Mouse (Mus musculus) midbrain, embryonic 16.5 days (tissue): ENCODE data around the gene Ttyh1. TPM values are rescaled to one million over a fixed set of nuclear protein-coding genes. Genes with fewer than 3 reads are reported as not detected.

Source experiments
- ATAC-seq: fragments of 200-750 bp; cut with Nextera tagmentation; 2 replicates; pipeline ENCODE4 v1.8.0; 2017; ENCODE audit warnings: moderate TSS enrichment
- H3K27ac ChIP-seq: fragments of 300-500 bp; sonication (generic); 2 replicates; pipeline ENCODE4 v1.5.1; 2014; ENCODE audit warnings: mild to moderate bottlenecking, low read length, mixed read lengths
- H3K27me3 ChIP-seq: fragments of 300-500 bp; sonication (generic); 2 replicates; pipeline ENCODE4 v1.6.1; 2014; ENCODE audit warnings: low read depth, low read length, mixed read lengths; ENCODE audit not compliant: control insufficient read depth, insufficient read depth
- H3K36me3 ChIP-seq: fragments of 300-500 bp; sonication (generic); 2 replicates; pipeline ENCODE4 v1.6.1; 2014; ENCODE audit warnings: mild to moderate bottlenecking, low read length, moderate library complexity, mixed read lengths; ENCODE audit not compliant: control insufficient read depth, insufficient read depth
- H3K4me1 ChIP-seq: fragments of 300-500 bp; sonication (generic); 2 replicates; pipeline ENCODE4 v1.6.1; 2014; ENCODE audit warnings: mild to moderate bottlenecking, low read length, mixed read lengths; ENCODE audit not compliant: control insufficient read depth, insufficient read depth
- H3K4me2 ChIP-seq: fragments of 300-500 bp; sonication (generic); 2 replicates; pipeline ENCODE4 v1.6.1; 2014; ENCODE audit warnings: mild to moderate bottlenecking, low read length, mixed read lengths
- H3K4me3 ChIP-seq: fragments of 300-500 bp; sonication (generic); 2 replicates; pipeline ENCODE4 v1.5.1; 2014; ENCODE audit warnings: low read depth, mild to moderate bottlenecking, low read length, moderate library complexity, mixed read lengths
- H3K9ac ChIP-seq: fragments of 300-500 bp; sonication (generic); 2 replicates; pipeline ENCODE4 v1.6.1; 2014; ENCODE audit warnings: low read depth, low read length, mixed read lengths
- H3K9me3 ChIP-seq: fragments of 300-500 bp; sonication (generic); replicated peaks from 2 replicates; pipeline ENCODE4 v1.6.1; 2014; ENCODE audit warnings: mild to moderate bottlenecking, low read length, mixed read lengths; ENCODE audit not compliant: control insufficient read depth, poor library complexity, severe bottlenecking
- WGBS: fragments of 180-500 bp; shearing (Covaris S2); extraction: QIAGEN DNeasy Blood & Tissue Kit; methylation state at CpG from one replicate; pipeline ENCODE4 v1.1.7; 2014; 5-methylcytosine and 5-hydroxymethylcytosine counted together
- polyA plus RNA-seq: library from polyadenylated mRNA; unstranded; fragments of >200 nt; fragmentation: Nextera tagmentation; extraction: Ambion mirVana; gene quantifications from 2 replicates; pipeline ENCODE4 v1.2.1, GENCODE M21; 2015

Ttyh1 gene
- polyA plus RNA-seq, 1 experiment from 2014 or later: 158 TPM

GRCm38 (mm10) chr7:4136771-4137531 is 17.7 kb downstream of the Ttyh1 start, which contains the start of gene Leng8:
TSS of gene Leng8 (plus strand) at chr7:4137039.
- under 1% methylated on average over 49 of the region's 78 CpGs for WGBS
- ATAC-seq: peak; percentile 99

DNA sequence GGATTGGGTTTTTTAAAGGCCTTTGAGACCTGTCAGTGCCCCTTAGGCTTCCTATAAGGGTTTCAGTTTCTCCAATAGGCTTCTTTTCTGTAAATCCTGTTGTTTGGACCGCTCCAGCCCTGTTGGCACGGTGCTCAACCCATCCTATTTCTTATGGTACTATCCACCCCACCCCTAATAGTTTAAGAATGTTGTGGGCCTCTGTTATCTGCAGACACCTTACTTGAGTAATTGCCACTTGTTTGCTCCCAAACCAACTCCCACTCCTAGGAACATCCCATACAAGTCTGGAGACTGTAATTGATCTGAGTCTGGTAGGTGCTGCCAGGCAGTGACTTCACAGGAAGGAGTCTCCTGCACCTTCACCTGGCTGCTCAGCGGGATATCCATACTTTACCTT is 18.5 kb downstream of the Ttyh1 start:
- WGBS: 48% methylated on average over 3 of the region's 3 CpGs
- Histone ChIP-seq H3K4me3 (peak overlapping the region; percentile 82), H3K4me2 (peak overlapping the region; percentile 91), H3K9ac (peak overlapping the region; percentile 92), H3K4me1 (peaks cover 12% of the 10 kb centered on the region), H3K36me3 (peaks cover 32% of the 10 kb centered on the region), H3K27me3 (no peaks in the 10 kb centered on the region), H3K27ac (peak overlapping the region; percentile 97), H3K9me3 (no peaks in the 10 kb centered on the region)
- ATAC-seq: no peak

More at GRCm38 (mm10) chr7:4136771-4137531, 17.7 kb downstream of the Ttyh1 start, which contains the start of gene Leng8:
- Histone ChIP-seq H3K4me3 (peak within 1 kb of the TSS; percentile 82), H3K27ac (peak within 1 kb of the TSS; percentile 97), H3K4me2 (peak within 1 kb of the TSS; percentile 91), H3K27me3 (no peaks in the 10 kb centered on the region), H3K9me3 (no peaks in the 10 kb centered on the region), H3K9ac (peak within 1 kb of the TSS; percentile 92), H3K36me3 (peaks cover 25% of the 10 kb centered on the region), H3K4me1 (peaks cover 13% of the 10 kb centered on the region)

- no peak for ATAC-seq
- Histone ChIP-seq H3K9ac (no peak overlapping the region; the same call in 1 of the 2 replicates), H3K27me3 (no peaks in the 10 kb centered on the region), H3K4me1 (peaks cover 12% of the 10 kb centered on the region), H3K9me3 (no peaks in the 10 kb centered on the region), H3K4me2 (peak overlapping the region; percentile 91), H3K4me3 (peak overlapping the region; percentile 82; the same call in 1 of the 2 replicates), H3K27ac (no peak overlapping the region), H3K36me3 (peaks cover 36% of the 10 kb centered on the region)
- 80% methylated on average over 2 of the region's 2 CpGs for WGBS
Measured at GRCm38 (mm10) chr7:4138181-4138580, 19.0 kb downstream of the Ttyh1 start.

- Histone ChIP-seq H3K4me2 (no peak overlapping the region), H3K27ac (no peak overlapping the region), H3K27me3 (no peaks in the 10 kb centered on the region), H3K4me3 (no peak overlapping the region), H3K36me3 (peaks cover 41% of the 10 kb centered on the region), H3K9ac (no peak overlapping the region), H3K9me3 (no peaks in the 10 kb centered on the region), H3K4me1 (peaks cover 12% of the 10 kb centered on the region)
- WGBS: 92% methylated on average over 7 of the region's 7 CpGs
- no peak for ATAC-seq
Measured at GRCm38 (mm10) chr7:4138671-4139070, 19.5 kb downstream of the Ttyh1 start.

DNA sequence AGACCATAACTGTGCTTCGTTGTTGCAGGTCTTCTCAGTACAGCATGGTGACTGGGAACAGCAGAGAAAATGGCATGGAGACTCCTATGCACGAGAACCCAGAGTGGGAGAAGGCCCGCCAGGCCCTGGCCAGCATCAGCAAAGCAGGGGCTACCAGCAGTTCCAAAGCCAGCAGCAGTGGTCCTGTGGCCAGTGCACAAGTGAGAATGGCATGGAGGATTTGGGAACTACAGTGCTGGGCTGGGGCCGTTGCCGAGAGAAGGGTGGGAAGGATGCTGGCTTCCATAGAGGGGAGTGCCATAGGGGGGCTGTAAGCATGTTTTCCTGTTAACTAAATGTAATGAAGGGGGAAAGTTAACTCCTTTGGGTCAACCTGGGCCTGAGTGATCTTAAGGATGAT is 20.2 kb downstream of the Ttyh1 start:
- WGBS: 96% methylated on average over 5 of the region's 5 CpGs
- no peak overlapping the region for H3K27ac ChIP-seq
- peaks cover 12% of the 10 kb centered on the region for H3K4me1 ChIP-seq
- H3K9me3 ChIP-seq: no peaks in the 10 kb centered on the region
- H3K4me3 ChIP-seq: no peak overlapping the region
- peaks cover 49% of the 10 kb centered on the region for H3K36me3 ChIP-seq
- H3K27me3 ChIP-seq: no peaks in the 10 kb centered on the region
- ATAC-seq: no peak
- H3K9ac ChIP-seq: no peak overlapping the region
- H3K4me2 ChIP-seq: no peak overlapping the region

GRCm38 (mm10) chr7:4141648-4142325 is 22.6 kb downstream of the Ttyh1 start:
- H3K27me3 ChIP-seq: no peaks in the 10 kb centered on the region
- H3K9me3 ChIP-seq: no peaks in the 10 kb centered on the region
- H3K4me2 ChIP-seq: no peak overlapping the region
- H3K27ac ChIP-seq: no peak overlapping the region
- no peak for ATAC-seq
- H3K4me1 ChIP-seq: peaks cover 9% of the 10 kb centered on the region
- H3K36me3 ChIP-seq: peaks cover 72% of the 10 kb centered on the region
- no peak overlapping the region for H3K4me3 ChIP-seq
- WGBS: 95% methylated on average over 6 of the region's 6 CpGs
- H3K9ac ChIP-seq: no peak overlapping the region

- WGBS: 93% methylated on average over 10 of the region's 10 CpGs
- no peak overlapping the region for H3K9ac ChIP-seq
Measured at GRCm38 (mm10) chr7:4142796-4143445, 23.7 kb downstream of the Ttyh1 start.

GRCm38 (mm10) chr7:4143506-4143905 is 24.3 kb downstream of the Ttyh1 start:
- Histone ChIP-seq H3K9me3 (no peaks in the 10 kb centered on the region), H3K9ac (no peak overlapping the region), H3K27ac (no peak overlapping the region), H3K4me1 (peaks cover 4% of the 10 kb centered on the region), H3K4me3 (no peak overlapping the region), H3K27me3 (no peaks in the 10 kb centered on the region), H3K36me3 (peaks cover 75% of the 10 kb centered on the region), H3K4me2 (no peak overlapping the region)
- WGBS: 98% methylated on average over 19 of the region's 19 CpGs
- no peak for ATAC-seq

More at GRCm38 (mm10) chr7:4142796-4143445, 23.7 kb downstream of the Ttyh1 start:
- peaks cover 5% of the 10 kb centered on the region for H3K4me1 ChIP-seq
- no peaks in the 10 kb centered on the region for H3K27me3 ChIP-seq
- H3K27ac ChIP-seq: no peak overlapping the region
- peaks cover 75% of the 10 kb centered on the region for H3K36me3 ChIP-seq
- H3K4me3 ChIP-seq: no peak overlapping the region
- ATAC-seq: no peak
- H3K9me3 ChIP-seq: no peaks in the 10 kb centered on the region
- no peak overlapping the region for H3K4me2 ChIP-seq
